Mouse (Mus musculus) intestine, postnatal 0 days (tissue): ENCODE data around the gene Map3k5. TPM values are rescaled to one million over a fixed set of nuclear protein-coding genes. Genes with fewer than 3 reads are reported as not detected.

Experiments
- ATAC-seq: fragments of 200-750 bp; cut with Nextera tagmentation; 2 replicates; pipeline ENCODE4 v1.8.0; 2017; ENCODE audit warnings: mild to moderate bottlenecking, moderate TSS enrichment, moderate library complexity
- H3K27ac ChIP-seq: fragments of 300-500 bp; sonication (generic); 2 replicates; pipeline ENCODE4 v1.5.1; 2014; ENCODE audit warnings: mild to moderate bottlenecking, low read depth, low read length, moderate library complexity
- H3K27me3 ChIP-seq: fragments of 300-500 bp; sonication (generic); replicated peaks from 2 replicates; pipeline ENCODE4 v1.6.1; 2014; ENCODE audit warnings: low read length, mixed read lengths; ENCODE audit not compliant: control insufficient read depth, insufficient read depth
- H3K36me3 ChIP-seq: fragments of 300-500 bp; sonication (generic); 2 replicates; pipeline ENCODE4 v1.6.1; 2014; ENCODE audit warnings: mild to moderate bottlenecking, moderate library complexity; ENCODE audit not compliant: control insufficient read depth, insufficient read depth
- H3K4me1 ChIP-seq: fragments of 300-500 bp; sonication (generic); replicated peaks from 2 replicates; pipeline ENCODE4 v1.6.1; 2014; ENCODE audit warnings: antibody characterized with exemption, low read length, mixed read lengths; ENCODE audit not compliant: control insufficient read depth, insufficient read depth
- H3K4me2 ChIP-seq: fragments of 300-500 bp; sonication (generic); replicated peaks from 2 replicates; pipeline ENCODE4 v1.6.1; 2014; ENCODE audit warnings: low read depth, mild to moderate bottlenecking, moderate library complexity
- H3K4me3 ChIP-seq: fragments of 300-500 bp; sonication (generic); 2 replicates; pipeline ENCODE4 v1.5.1; 2014; ENCODE audit warnings: low read depth, low read length
- H3K9ac ChIP-seq: fragments of 300-500 bp; sonication (generic); 2 replicates; pipeline ENCODE4 v1.6.1; 2014; ENCODE audit warnings: mild to moderate bottlenecking, low read depth, low read length
- H3K9me3 ChIP-seq: fragments of 300-500 bp; sonication (generic); 2 replicates; pipeline ENCODE4 v1.6.1; 2016; ENCODE audit warnings: mixed run types; ENCODE audit not compliant: control insufficient read depth
- CTCF ChIP-seq: sonication (generic); IDR thresholded peaks from 2 replicates; pipeline ENCODE4 v1.5.1; 2016; ENCODE audit warnings: low read depth, mild to moderate bottlenecking, control low read depth, antibody characterized with exemption, moderate library complexity
- WGBS: fragments of 180-500 bp; shearing (Covaris S2); extraction: QIAGEN DNeasy Blood & Tissue Kit; methylation state at CpG from one replicate; pipeline ENCODE4 v1.1.7; 2014; 5-methylcytosine and 5-hydroxymethylcytosine counted together
- polyA plus RNA-seq: library from polyadenylated mRNA; unstranded; fragments of >200 nt; fragmentation: Nextera tagmentation; extraction: Ambion mirVana; gene quantifications from 2 replicates; pipeline ENCODE4 v1.2.1, GENCODE M21; 2015

Gene Map3k5
- polyA plus RNA-seq, 1 experiment from 2014 or later = 1.5 TPM

DNA sequence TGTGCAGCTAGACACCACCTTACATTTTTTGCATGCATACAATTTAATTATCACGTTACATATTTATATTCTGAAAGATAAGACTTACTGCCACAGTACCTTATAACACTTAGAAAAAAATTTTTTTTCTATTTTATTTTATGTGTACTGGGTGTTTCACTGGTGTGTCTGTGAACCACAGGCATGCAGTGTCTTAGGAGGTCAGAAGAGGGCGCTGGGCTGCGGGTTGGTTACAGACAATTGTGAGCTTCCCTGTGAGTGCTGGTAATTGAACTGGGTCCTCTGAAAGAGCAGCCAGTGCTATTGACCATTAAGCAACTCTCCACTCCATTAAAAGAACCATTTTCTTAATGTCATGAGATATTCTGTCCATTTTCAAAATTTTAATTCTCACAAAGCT lies 43.3 kb downstream of the Map3k5 start:
- ATAC-seq = no peak
- WGBS = 69% methylated on average over 3 of the region's 3 CpGs
- no peak overlapping the region for H3K4me2 ChIP-seq
- no peaks in the 10 kb centered on the region for H3K36me3 ChIP-seq
- TF ChIP-seq CTCF = peak; percentile 13; the same call in 1 of the 2 replicates
- H3K9ac ChIP-seq = no peak overlapping the region
- no peaks in the 10 kb centered on the region for H3K27me3 ChIP-seq
- H3K9me3 ChIP-seq = no peaks in the 10 kb centered on the region
- H3K4me1 ChIP-seq = no peaks in the 10 kb centered on the region
- no peak overlapping the region for H3K4me3 ChIP-seq
- H3K27ac ChIP-seq = no peak overlapping the region

DNA sequence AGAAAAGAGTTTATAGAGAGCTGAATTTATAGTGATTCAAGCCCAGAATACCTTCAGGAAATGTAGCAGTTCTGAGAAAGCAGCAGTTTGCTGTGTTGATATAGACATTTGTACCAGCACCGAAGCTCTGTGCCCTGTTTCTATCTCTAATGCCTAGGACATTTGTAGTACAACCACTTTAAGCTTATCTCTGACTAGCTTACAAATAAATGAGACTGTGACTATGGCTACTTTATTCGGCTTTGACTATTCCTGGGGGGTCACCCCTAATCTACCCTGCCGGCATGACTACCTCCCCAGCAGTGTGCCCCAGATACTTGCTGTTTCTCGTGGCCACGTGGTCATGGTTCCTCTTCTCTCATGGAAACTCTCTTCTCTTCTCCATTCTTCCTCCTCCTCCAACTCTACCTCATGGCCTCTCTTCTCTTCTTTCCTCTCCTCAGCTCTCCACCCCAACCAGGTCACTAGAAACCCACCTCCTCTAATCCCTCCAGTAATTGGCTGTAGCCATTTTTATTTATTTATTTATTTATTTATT lies 44.5 kb downstream of the Map3k5 start:
- no peaks in the 10 kb centered on the region for H3K36me3 ChIP-seq
- no peak for TF ChIP-seq CTCF
- ATAC-seq = no peak

DNA sequence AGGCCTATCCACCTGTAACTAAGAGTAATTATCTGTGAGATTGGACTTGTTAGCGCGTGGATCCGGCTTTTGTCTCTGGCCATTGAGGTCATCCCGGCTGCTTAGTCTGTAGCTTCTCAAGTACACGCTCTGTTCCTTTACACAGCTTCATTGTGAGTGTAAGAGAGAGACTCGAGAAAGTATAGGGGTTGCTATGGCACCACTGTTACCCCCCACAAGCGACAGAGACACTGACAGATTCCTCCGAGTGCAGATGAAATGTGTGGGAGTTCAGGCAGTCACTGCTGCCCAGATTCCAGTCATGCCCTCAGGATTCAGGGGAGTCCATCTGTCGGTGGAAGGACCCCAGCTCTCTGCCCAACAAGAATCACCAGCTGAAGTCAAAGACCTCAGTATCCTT lies 53.5 kb downstream of the Map3k5 start:
- 89% methylated on average over 9 of the region's 9 CpGs for WGBS
- Histone ChIP-seq H3K27me3 (no peaks in the 10 kb centered on the region), H3K4me2 (no peak overlapping the region), H3K27ac (no peak overlapping the region), H3K4me3 (no peak overlapping the region), H3K9ac (no peak overlapping the region), H3K4me1 (no peaks in the 10 kb centered on the region), H3K9me3 (no peaks in the 10 kb centered on the region), H3K36me3 (no peaks in the 10 kb centered on the region)
- TF ChIP-seq CTCF = no peak
- ATAC-seq = no peak

More for the DNA sequence above, 44.5 kb downstream of the Map3k5 start:
- no peak overlapping the region for H3K4me2 ChIP-seq
- no peaks in the 10 kb centered on the region for H3K4me1 ChIP-seq
- H3K9ac ChIP-seq = no peak overlapping the region
- no peak overlapping the region for H3K4me3 ChIP-seq
- 91% methylated on average over 5 of the region's 5 CpGs for WGBS
- H3K9me3 ChIP-seq = no peaks in the 10 kb centered on the region
- H3K27ac ChIP-seq = no peak overlapping the region
- H3K27me3 ChIP-seq = no peaks in the 10 kb centered on the region

DNA sequence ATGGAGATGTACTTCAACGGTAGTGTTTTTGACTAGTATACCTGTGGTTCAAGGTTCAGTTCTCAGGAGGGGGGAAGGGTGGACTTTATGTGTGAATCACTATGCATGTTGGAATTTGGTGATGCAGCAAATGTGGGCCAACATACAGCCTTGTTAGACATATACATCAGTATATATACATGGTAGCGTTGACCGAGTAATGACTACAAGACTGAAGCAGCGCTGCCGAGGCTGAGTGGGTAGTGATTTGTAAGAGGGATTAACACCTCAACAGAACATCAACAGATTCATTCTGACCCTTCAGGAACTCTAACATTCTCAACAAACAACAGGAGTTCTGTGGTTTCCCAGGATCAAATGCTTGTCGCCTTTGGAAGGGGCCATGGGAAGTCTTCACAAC lies 55.7 kb downstream of the Map3k5 start:
- Histone ChIP-seq H3K9ac (no peak overlapping the region), H3K4me2 (no peak overlapping the region), H3K4me1 (no peaks in the 10 kb centered on the region), H3K27me3 (no peaks in the 10 kb centered on the region), H3K4me3 (no peak overlapping the region), H3K9me3 (no peaks in the 10 kb centered on the region), H3K36me3 (no peaks in the 10 kb centered on the region), H3K27ac (no peak overlapping the region)
- WGBS = 89% methylated on average over 6 of the region's 6 CpGs
- ATAC-seq = no peak
- no peak for TF ChIP-seq CTCF

DNA sequence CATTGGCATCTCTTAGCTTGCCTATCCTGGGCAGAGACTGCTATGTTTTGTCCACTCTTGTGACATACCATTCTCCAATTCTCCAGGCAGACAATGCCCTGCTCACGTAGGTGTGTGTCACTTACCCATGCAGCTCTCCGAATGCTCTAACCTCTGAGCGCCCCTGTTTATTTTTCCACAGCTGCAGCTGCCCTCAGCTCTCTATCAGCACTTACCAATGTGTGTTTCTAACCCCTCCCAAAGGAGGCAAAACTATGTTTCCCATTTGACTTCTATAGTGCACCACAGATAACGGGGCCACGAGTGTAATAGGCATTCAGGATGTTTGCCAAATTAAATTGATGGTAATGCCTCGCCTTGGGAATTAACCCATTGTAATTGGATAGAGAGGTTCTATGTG lies 56.4 kb downstream of the Map3k5 start:
- TF ChIP-seq CTCF = no peak
- no peaks in the 10 kb centered on the region for H3K9me3 ChIP-seq
- H3K27ac ChIP-seq = no peak overlapping the region
- H3K36me3 ChIP-seq = no peaks in the 10 kb centered on the region
- no peak overlapping the region for H3K4me3 ChIP-seq
- no peaks in the 10 kb centered on the region for H3K27me3 ChIP-seq
- WGBS = 63% methylated on average over 6 of the region's 6 CpGs
- no peak overlapping the region for H3K4me2 ChIP-seq
- no peaks in the 10 kb centered on the region for H3K4me1 ChIP-seq
- H3K9ac ChIP-seq = no peak overlapping the region
- ATAC-seq = no peak

DNA sequence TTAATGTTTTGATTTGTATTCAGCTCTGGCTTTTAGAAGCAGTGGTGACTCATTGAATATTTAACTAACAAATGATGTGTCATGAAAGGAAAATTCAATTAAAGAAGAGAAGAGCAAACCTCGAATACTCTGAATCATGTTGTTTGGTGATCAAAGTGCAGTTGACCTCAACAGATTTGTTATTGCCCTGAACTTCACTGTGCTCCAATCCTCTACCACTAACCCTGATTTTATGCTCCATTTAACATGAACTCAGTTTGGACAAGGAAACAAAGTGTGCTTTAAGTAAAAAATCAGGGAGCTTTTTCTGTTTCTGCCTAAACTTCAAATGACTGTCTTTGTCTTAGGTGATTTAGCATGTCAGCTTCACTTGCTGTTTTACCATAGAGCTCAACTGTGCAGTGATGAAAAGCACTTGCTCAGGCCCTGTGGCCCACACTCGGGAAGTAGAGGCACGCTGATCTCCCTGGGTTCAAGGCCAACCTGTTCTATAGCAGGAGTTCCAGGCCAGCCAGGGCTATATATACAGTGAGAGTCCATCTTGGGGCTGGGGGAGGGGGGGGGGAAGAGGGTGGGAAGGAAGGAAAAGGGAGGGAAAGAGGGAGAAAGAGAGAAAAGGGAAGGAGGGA lies 57.1 kb downstream of the Map3k5 start:
- H3K36me3 ChIP-seq = no peaks in the 10 kb centered on the region
- 65% methylated on average over 3 of the region's 3 CpGs for WGBS
- no peak overlapping the region for H3K9ac ChIP-seq
- H3K9me3 ChIP-seq = no peaks in the 10 kb centered on the region
- H3K4me1 ChIP-seq = no peaks in the 10 kb centered on the region
- H3K27me3 ChIP-seq = no peaks in the 10 kb centered on the region
- ATAC-seq = no peak
- H3K4me3 ChIP-seq = no peak overlapping the region
- no peak overlapping the region for H3K4me2 ChIP-seq
- no peak overlapping the region for H3K27ac ChIP-seq
- no peak for TF ChIP-seq CTCF

DNA sequence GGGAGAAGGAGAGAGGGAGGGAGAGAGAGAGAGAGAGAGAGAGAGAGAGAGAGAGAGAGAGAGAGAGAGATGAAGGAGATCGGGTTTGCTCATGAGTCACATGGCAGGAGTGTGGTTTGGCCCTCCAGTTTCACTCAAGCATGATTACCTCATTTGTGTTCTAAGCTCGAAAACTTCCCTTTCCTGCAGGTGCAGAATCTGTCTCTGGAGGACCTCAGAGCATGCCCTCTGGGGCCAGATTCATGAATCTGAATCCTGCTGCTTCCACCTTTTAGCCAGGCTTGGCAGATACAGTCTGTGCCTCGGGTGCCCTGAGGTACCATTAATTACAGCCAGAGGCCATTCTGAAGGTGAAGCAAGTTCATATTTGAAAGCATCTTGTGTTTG lies 57.6 kb downstream of the Map3k5 start:
- no peak overlapping the region for H3K27ac ChIP-seq
- H3K36me3 ChIP-seq = no peaks in the 10 kb centered on the region
- no peak overlapping the region for H3K4me3 ChIP-seq
- H3K27me3 ChIP-seq = no peaks in the 10 kb centered on the region
- no peak for TF ChIP-seq CTCF
- no peaks in the 10 kb centered on the region for H3K4me1 ChIP-seq
- WGBS = 34% methylated on average over 3 of the region's 3 CpGs
- H3K9me3 ChIP-seq = no peaks in the 10 kb centered on the region
- no peak overlapping the region for H3K4me2 ChIP-seq
- ATAC-seq = no peak
- no peak overlapping the region for H3K9ac ChIP-seq
